ENCODE assay signal across 8 mouse cellular contexts in genomic region chr7:43312386-43313012, GRCm38 (mm10). TPM values are rescaled to one million over a fixed set of nuclear protein-coding genes. Genes with fewer than 3 reads are reported as not detected.
DNase-seq lines count a peak whose midpoint lies in the region; ATAC-seq lines count a peak whose summit lies in the region.

No protein-coding gene starts in this region.

- no peaks in the 10 kb centered on the region for H3K27me3 ChIP-seq in erythroblast, embryonic 14.5 days (ENCODE audit: control insufficient read depth)
- no peaks in the 10 kb centered on the region for H3K27me3 ChIP-seq in limb, embryonic 10.5 days (ENCODE audit: low read depth, poor library complexity, severe bottlenecking)
- H3K27me3 ChIP-seq in neural tube, embryonic 13.5 days = no peaks in the 10 kb centered on the region

- peak overlapping the region; percentile 91 for H3K4me3 ChIP-seq in erythroblast, embryonic 14.5 days (replicated peaks)
- peak overlapping the region; percentile 88 for H3K4me3 ChIP-seq in limb, embryonic 10.5 days
- peak overlapping the region; percentile 83 for H3K4me3 ChIP-seq in neural tube, embryonic 13.5 days

- H3K9me3 ChIP-seq in erythroblast, embryonic 14.5 days (ENCODE audit: control insufficient read depth, low read length) = no peaks in the 10 kb centered on the region
- no peaks in the 10 kb centered on the region for H3K9me3 ChIP-seq in limb, embryonic 10.5 days (replicated peaks)
- no peaks in the 10 kb centered on the region for H3K9me3 ChIP-seq in neural tube, embryonic 13.5 days

- peak; percentile 33 for DNase-seq in embryo, embryonic 10 days (ENCODE audit: low spot score)
- no peak for DNase-seq in embryo, embryonic 9.5 days (ENCODE audit: extremely low spot score)
- DNase-seq in limb, embryonic 10.5 days (ENCODE audit: low spot score) = no peak
- DNase-seq in right cerebral cortex, adult 18-20 months = no peak
- no peak for DNase-seq in layer of hippocampus, adult 11-12 months (ENCODE audit: low spot score)

- ATAC-seq in CD4-positive, CD25-positive, alpha-beta regulatory T cell, adult 4 months = peak; percentile 25
- peak; percentile 75 for ATAC-seq in neural tube, embryonic 13.5 days (ENCODE audit: low read depth)

- peak overlapping the region; percentile 86 for H3K4me2 ChIP-seq in neural tube, embryonic 13.5 days

- H3K4me1 ChIP-seq in erythroblast, embryonic 14.5 days (ENCODE audit: control insufficient read depth) = peaks cover 22% of the 10 kb centered on the region
- H3K4me1 ChIP-seq in limb, embryonic 10.5 days = peaks cover 14% of the 10 kb centered on the region
- peaks cover 30% of the 10 kb centered on the region for H3K4me1 ChIP-seq in neural tube, embryonic 13.5 days (replicated peaks)

- peak overlapping the region; percentile 88 for H3K27ac ChIP-seq in limb, embryonic 10.5 days
- peak overlapping the region; percentile 83 for H3K27ac ChIP-seq in neural tube, embryonic 13.5 days (replicated peaks)

- 2% methylated on average over 32 of the region's 32 CpGs for WGBS in limb, embryonic 10.5 days
- WGBS in neural tube, embryonic 13.5 days = 1% methylated on average over 32 of the region's 32 CpGs

- peaks cover 22% of the 10 kb centered on the region for H3K36me3 ChIP-seq in erythroblast, embryonic 14.5 days (ENCODE audit: control insufficient read depth)
- peaks cover 29% of the 10 kb centered on the region for H3K36me3 ChIP-seq in limb, embryonic 10.5 days
- peaks cover 28% of the 10 kb centered on the region for H3K36me3 ChIP-seq in neural tube, embryonic 13.5 days

- H3K9ac ChIP-seq in neural tube, embryonic 13.5 days = peak overlapping the region; percentile 87

RNA-seq across cellular contexts. Expression of gene Zfp715, which starts 0.6 kb away (rescaled TPM):
- polyA plus RNA-seq in CD4-positive, CD25-positive, alpha-beta regulatory T cell, adult 4 months (2017; shearing (Covaris generic)) = 10 to 100 TPM; 15.3 to 18.5 TPM
- polyA plus RNA-seq in erythroblast, embryonic 14.5 days (2012) = 0.01 and 0.04 TPM in 2 replicates
- 8.4 and 11.0 TPM in 2 replicates for polyA plus RNA-seq in limb, embryonic 10.5 days (2016; fragmentation: Nextera tagmentation; extraction: Ambion mirVana)
- polyA plus RNA-seq in neural tube, embryonic 13.5 days (2015; fragmentation: Nextera tagmentation; extraction: Ambion mirVana) = 16.2 and 17.4 TPM in 2 replicates

RNA-seq across cellular contexts. Expression of gene Siglecf, which starts 38.6 kb away (rescaled TPM):
- polyA plus RNA-seq in CD4-positive, CD25-positive, alpha-beta regulatory T cell, adult 4 months (2017; shearing (Covaris generic)) = not detected
- 0.02 TPM in 1 of 2 replicates, not detected in the other for polyA plus RNA-seq in erythroblast, embryonic 14.5 days (2012)
- 0.20 and 0.29 TPM in 2 replicates for polyA plus RNA-seq in limb, embryonic 10.5 days (2016; fragmentation: Nextera tagmentation; extraction: Ambion mirVana)
- 0.17 and 0.26 TPM in 2 replicates for polyA plus RNA-seq in neural tube, embryonic 13.5 days (2015; fragmentation: Nextera tagmentation; extraction: Ambion mirVana)
